13 mouse cellular contexts compared by ENCODE assay signal in genomic region chr10:41652094-41652775, GRCm38 (mm10).
DNase-seq lines count a peak whose midpoint lies in the region; ATAC-seq and TF ChIP-seq lines count a peak whose summit lies in the region.
"Had no signal": no experiment of that assay in that cellular context is flagged by ENCODE, and none has a peak within 500 bp of the region (broad histone marks: within the 10 kb centered on the region; RNA-seq: fewer than 3 reads in every experiment).

No protein-coding gene starts in this region.

- no peaks in the 10 kb centered on the region for H3K27me3 ChIP-seq in forebrain, postnatal 0 days (ENCODE audit: insufficient read depth, low read length)
- no peaks in the 10 kb centered on the region for H3K27me3 ChIP-seq in forebrain, embryonic 12.5 days
- no peaks in the 10 kb centered on the region for H3K27me3 ChIP-seq in lung, embryonic 14.5 days (ENCODE audit: insufficient read depth, low read length)
- H3K27me3 ChIP-seq in midbrain, embryonic 15.5 days (replicated peaks), result no peaks in the 10 kb centered on the region
- H3K27me3 ChIP-seq: limb, embryonic 13.5 days; neural tube, embryonic 13.5 days had no signal

- WGBS in forebrain, postnatal 0 days, result 36% methylated on average over 6 of the region's 6 CpGs
- 50% methylated on average over 6 of the region's 6 CpGs for WGBS in forebrain, embryonic 12.5 days
- 8% methylated on average over 6 of the region's 6 CpGs for WGBS in lung, embryonic 14.5 days
- WGBS in midbrain, embryonic 15.5 days, result 19% methylated on average over 6 of the region's 6 CpGs

- no peaks in the 10 kb centered on the region for H3K36me3 ChIP-seq in forebrain, postnatal 0 days (ENCODE audit: insufficient read depth)
- no peaks in the 10 kb centered on the region for H3K36me3 ChIP-seq in forebrain, embryonic 12.5 days (replicated peaks)
- no peaks in the 10 kb centered on the region for H3K36me3 ChIP-seq in lung, embryonic 14.5 days (ENCODE audit: insufficient read depth)
- H3K36me3 ChIP-seq in midbrain, embryonic 15.5 days (replicated peaks), result no peaks in the 10 kb centered on the region
- H3K36me3 ChIP-seq: limb, embryonic 13.5 days; neural tube, embryonic 13.5 days had no signal

- no peak overlapping the region for H3K4me2 ChIP-seq in forebrain, postnatal 0 days (ENCODE audit: low read depth)
- H3K4me2 ChIP-seq in forebrain, embryonic 12.5 days, result no peak overlapping the region
- H3K4me2 ChIP-seq in lung, embryonic 14.5 days, result peak overlapping the region; percentile 47
- no peak overlapping the region for H3K4me2 ChIP-seq in midbrain, embryonic 15.5 days
- H3K4me2 ChIP-seq: limb, embryonic 13.5 days; neural tube, embryonic 13.5 days had no signal

- ATAC-seq in forebrain, postnatal 0 days, result 0 out of 2 replicates have a peak, but pooled peaks have one; percentile 18
- no peak for ATAC-seq in forebrain, embryonic 12.5 days (ENCODE audit: low FRiP score)
- ATAC-seq in lung, embryonic 14.5 days (ENCODE audit: insufficient read depth), result peak; percentile 90
- ATAC-seq in midbrain, embryonic 15.5 days (replicated peaks), result peak; percentile 52; the same call in 1 of the 2 replicates

- H3K4me3 ChIP-seq in forebrain, postnatal 0 days (ENCODE audit: low read depth, low read length), result no peak overlapping the region
- no peak overlapping the region for H3K4me3 ChIP-seq in forebrain, embryonic 12.5 days (replicated peaks)
- H3K4me3 ChIP-seq in lung, embryonic 14.5 days (ENCODE audit: low read depth, low read length), result no peak overlapping the region
- H3K4me3 ChIP-seq in midbrain, embryonic 15.5 days, result no peak overlapping the region
- no peak overlapping the region for H3K4me3 ChIP-seq in gastrocnemius, adult 2 months
- H3K4me3 ChIP-seq: limb, embryonic 13.5 days; neural tube, embryonic 13.5 days had no signal

- H3K27ac ChIP-seq in forebrain, postnatal 0 days (ENCODE audit: low read depth, low read length), result no peak overlapping the region
- H3K27ac ChIP-seq in forebrain, embryonic 12.5 days, result no peak overlapping the region
- peak overlapping the region; percentile 69 for H3K27ac ChIP-seq in lung, embryonic 14.5 days (ENCODE audit: low read depth)
- H3K27ac ChIP-seq in midbrain, embryonic 15.5 days, result 0 out of 2 replicates have a peak overlapping the region, but pooled peaks have one; percentile 4
- no peak overlapping the region for H3K27ac ChIP-seq in gastrocnemius, adult 2 months
- H3K27ac ChIP-seq: limb, embryonic 13.5 days; neural tube, embryonic 13.5 days had no signal

- H3K9ac ChIP-seq in forebrain, postnatal 0 days, result no peak overlapping the region
- no peak overlapping the region for H3K9ac ChIP-seq in forebrain, embryonic 12.5 days
- H3K9ac ChIP-seq in lung, embryonic 14.5 days, result no peak overlapping the region
- no peak overlapping the region for H3K9ac ChIP-seq in midbrain, embryonic 15.5 days
- H3K9ac ChIP-seq: limb, embryonic 13.5 days; neural tube, embryonic 13.5 days had no signal

- H3K4me1 ChIP-seq in forebrain, postnatal 0 days (ENCODE audit: insufficient read depth), result no peaks in the 10 kb centered on the region
- peaks cover 11% of the 10 kb centered on the region; the same call in 1 of the 2 replicates for H3K4me1 ChIP-seq in forebrain, embryonic 12.5 days
- H3K4me1 ChIP-seq in lung, embryonic 14.5 days (ENCODE audit: insufficient read depth), result peaks cover 10% of the 10 kb centered on the region
- H3K4me1 ChIP-seq in midbrain, embryonic 15.5 days, result peaks cover 11% of the 10 kb centered on the region
- H3K4me1 ChIP-seq: neural tube, embryonic 13.5 days had no signal

- no peak for DNase-seq in forebrain, postnatal 0 days
- DNase-seq in MN1 (ENCODE audit: low spot score), result peak; percentile 73
- DNase-seq in lung, embryonic 14.5 days, result peak; percentile 89
- DNase-seq in thymus, postnatal 25 days, result no peak
- DNase-seq in thymus, postnatal 10 days (ENCODE audit: low spot score in 2 of 2), result no peak
- no peak for DNase-seq in gastrocnemius, adult 2 months
- DNase-seq: gastrocnemius, postnatal 25 days; kidney, adult 18-20 months; thymus, postnatal 4 days had no signal

- no peak for TF ChIP-seq CTCF in forebrain, postnatal 0 days (IDR thresholded peaks at IDR 0.05; ENCODE audit: low read depth)
- no peak for TF ChIP-seq CTCF in lung, embryonic 14.5 days (IDR thresholded peaks at IDR 0.05; ENCODE audit: low read depth)
- TF ChIP-seq CTCF in gastrocnemius, adult 2 months (IDR thresholded peaks at IDR 0.05), result no peak

- intact Hi-C loops in gastrocnemius, adult 2 months (cut with DNase I), result no loop called here

- H3K9me3 ChIP-seq in forebrain, postnatal 0 days (ENCODE audit: low read length), result no peaks in the 10 kb centered on the region
- H3K9me3 ChIP-seq in forebrain, embryonic 12.5 days, result no peaks in the 10 kb centered on the region
- H3K9me3 ChIP-seq in lung, embryonic 14.5 days (ENCODE audit: low read depth, low read length), result no peaks in the 10 kb centered on the region
- no peaks in the 10 kb centered on the region for H3K9me3 ChIP-seq in midbrain, embryonic 15.5 days
- H3K9me3 ChIP-seq: limb, embryonic 13.5 days; neural tube, embryonic 13.5 days had no signal

Comparison
In these comparisons a context has a peak if more than half of its experiments do, and no peak if none do; other contexts are left out.
1. DNase-seq: peak in MN1 (single experiment) and lung, embryonic 14.5 days (single experiment); none in forebrain, postnatal 0 days (single experiment), thymus, postnatal 25 days (single experiment), thymus, postnatal 10 days (0 of 2) and gastrocnemius, adult 2 months (single experiment).
2. H3K27ac ChIP-seq: peak in lung, embryonic 14.5 days (single experiment) and midbrain, embryonic 15.5 days (single experiment); none in forebrain, postnatal 0 days (single experiment), forebrain, embryonic 12.5 days (single experiment) and gastrocnemius, adult 2 months (single experiment).